Mouse (Mus musculus) CD4-positive, CD25-positive, alpha-beta regulatory T cell, adult 2 months (primary cell): ENCODE results near the gene Klc4.

Experiments used
- DNase-seq: peaks from one replicate; pipeline ENCODE4 v3.0.0-alpha.2; 2012; ENCODE audit warnings: low read depth, low spot score

Gene Klc4

DNA sequence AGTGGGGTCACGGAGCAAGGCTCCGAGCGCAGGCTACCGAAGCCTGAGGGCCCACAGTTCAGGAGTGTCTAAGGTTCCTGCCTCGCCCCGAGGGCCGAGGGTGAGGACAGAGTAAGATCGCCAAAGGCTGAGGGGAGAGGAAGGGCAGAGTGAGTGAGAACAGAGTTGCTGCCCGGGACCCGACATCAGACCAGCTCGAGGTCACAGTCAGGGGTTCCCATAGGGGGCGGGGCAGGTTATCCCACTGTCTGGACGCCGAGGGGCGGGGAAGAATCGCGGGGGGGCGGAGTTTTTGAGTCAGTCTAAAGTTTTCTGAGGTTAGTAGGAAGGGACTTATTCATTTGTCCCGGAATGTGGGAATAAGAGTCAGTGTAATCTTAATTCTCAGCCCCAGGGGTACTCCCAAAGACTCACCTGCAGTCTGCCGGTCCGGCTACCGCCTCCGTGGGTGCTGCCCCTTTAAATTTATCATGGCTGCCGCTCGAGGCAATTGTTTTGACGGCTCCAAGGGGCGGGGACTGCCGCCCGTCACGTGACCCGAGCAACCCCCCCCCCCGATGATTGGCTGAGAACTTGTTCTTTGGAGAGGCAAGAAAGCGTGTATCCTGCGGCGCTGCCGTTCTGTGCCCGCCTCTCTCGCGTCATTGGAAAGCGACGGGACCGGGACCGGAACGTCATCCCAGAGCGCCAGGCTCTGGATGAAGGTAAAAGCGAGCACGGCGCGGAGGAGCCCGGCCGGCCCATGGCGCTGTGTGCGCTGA is at the start of gene Klc4, which contains the start of gene Mrpl2:
TSS of gene Klc4 (minus strand) at position 462 of the 761 bp plus-strand sequence.
TSS of gene Mrpl2 (plus strand) at position 669 of the 761 bp plus-strand sequence.
- DNase-seq = peak; percentile 99

DNA sequence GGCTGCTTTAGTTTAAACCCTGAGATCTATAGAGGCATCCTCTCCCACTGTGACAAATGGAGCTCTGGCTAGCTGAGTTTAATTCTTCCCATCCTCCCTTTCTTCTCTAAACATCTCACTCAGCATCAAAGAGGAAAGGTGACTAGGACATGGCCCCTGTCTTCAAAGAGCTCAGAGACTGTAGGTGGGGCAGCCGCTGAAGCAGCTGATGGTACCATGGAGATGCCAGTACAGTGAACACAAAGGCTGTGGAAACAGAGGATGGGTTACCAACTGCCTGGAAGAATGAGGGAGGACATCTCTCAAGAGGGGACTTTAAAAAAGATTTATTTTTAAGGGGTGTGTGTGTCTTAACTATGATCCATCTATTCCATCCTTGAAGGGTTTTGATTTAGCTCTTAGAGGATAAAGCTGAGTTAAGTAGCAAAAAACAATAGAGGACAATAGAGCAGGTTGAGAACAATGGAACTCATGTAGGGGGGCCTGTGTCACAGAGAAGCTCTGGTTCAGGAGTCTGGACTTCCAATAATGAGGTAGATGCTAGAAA is 48.8 kb upstream of the Klc4 start:
- no peak for DNase-seq

DNA sequence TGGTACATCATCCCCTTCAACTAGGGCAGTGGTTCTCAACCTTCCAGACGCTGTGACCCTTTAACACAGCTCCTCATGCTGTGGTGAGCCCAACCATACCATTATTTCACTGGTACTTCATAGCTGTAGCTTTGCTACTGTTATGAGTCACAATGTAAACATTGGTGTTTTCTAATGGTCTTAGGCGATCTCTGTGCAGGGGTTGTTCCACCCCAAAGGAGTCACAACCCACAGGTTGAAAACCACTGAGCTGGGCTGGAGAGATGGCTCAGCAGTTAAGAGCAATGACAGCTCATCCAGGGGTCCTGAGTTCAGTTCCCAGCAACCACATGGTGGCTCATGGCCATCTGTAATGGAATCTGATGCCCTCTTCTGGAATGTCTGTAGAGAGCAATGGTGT is 45.6 kb upstream of the Klc4 start:
- DNase-seq = no peak

DNA sequence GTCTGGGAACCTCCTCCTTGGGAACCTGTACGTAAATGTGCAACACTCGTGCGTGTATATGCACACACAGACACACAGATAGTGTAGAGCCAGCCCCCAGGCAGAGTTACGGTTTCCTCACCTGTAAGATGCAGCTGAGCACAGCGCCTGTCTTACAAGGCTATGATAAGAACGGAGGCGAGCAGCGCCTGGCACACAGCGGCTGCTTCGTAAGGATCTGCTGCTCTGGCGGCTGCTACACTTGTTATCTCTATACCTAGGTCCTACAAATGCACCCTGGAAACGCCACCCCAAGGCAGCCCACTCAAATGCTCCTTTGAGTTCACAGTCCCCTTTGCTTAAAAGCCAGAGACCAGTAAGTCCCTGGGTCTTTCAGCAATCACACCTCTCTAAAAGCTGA is 44.8 kb upstream of the Klc4 start:
- no peak for DNase-seq

DNA sequence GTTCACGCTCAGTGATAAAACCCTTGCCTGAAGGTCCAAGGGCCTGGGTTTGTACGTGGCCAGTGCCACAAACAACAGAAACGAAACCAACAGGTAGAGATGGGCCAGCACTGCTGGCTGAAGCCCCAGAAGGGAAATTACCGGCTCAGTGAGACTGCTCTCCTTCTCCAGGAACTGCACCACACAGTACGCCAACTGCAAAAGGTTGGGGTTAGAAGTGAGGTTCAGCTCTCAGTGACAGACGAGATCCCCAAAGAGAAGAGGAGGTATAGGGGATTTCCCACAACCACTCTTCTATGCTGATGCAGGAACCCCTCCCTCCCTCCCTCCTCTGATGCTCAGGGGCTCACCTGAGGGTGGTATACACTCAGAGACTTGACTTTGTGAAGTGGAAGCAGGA is 40.1 kb upstream of the Klc4 start:
- DNase-seq = peak; percentile 70

DNA sequence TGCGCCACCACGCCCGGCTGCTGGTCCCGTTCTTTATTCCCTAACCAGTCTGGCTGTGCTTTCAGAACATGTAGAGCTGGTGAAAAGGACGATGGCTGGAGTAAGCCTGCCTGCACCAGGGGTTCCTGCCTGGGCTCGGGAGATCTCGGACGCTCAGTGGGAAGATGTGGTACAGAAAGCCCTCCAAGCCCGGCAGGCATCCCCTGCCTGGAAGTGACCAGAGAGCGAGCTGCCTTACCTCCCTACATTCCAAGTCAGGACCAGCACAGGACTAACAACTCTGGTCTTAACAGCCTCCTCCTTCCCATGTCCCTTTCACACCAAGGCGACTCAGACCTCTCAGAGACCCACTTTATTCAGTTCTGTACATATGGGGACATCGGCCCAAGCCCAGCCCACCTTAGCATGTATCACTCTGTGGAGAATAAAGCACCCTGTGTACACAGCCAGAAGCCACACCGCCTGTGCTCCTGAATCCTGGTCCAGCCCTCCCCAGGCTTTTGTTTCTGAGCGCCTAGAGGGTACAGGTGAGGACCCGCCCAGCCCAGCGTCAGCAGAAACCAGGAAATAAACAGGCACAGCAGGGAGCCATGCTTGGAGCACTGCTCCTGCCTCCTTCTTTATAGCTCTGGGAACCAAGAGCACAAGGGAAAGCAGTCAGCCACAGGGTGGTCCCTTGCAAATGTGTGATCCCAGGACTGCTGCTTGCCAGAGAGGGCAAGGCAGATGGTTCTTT is 37.0 kb upstream of the Klc4 start:
- DNase-seq = no peak

DNA sequence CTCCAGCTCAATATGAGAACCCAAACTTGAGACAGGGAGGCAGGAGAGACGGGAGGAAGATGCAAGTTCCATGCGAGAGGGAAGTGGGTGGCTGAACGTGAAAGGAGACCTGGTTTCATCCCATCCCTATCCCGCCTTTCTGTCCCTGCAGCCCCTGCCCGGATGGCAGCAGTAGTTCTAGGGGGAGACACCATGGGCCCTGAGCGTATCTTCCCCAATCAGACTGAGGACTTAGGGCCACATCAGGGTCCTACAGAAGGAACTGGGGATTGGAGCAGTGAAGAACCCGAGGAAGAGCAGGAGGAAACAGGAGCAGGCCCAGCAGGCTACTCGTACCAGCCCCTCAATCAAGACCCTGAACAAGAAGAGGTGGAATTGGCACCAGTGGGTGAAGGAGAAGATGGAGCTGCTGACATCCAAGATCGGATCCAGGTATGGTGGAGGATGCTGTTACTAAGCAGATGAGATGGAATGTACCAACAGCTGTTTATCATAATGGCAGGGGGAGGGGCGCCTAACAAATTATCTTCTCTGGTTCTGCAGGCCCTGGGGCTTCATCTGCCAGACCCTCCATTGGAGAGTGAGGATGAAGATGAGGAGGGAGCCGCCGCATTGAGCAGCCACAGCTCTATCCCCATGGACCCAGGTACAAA is 35.8 kb upstream of the Klc4 start:
- DNase-seq = no peak

DNA sequence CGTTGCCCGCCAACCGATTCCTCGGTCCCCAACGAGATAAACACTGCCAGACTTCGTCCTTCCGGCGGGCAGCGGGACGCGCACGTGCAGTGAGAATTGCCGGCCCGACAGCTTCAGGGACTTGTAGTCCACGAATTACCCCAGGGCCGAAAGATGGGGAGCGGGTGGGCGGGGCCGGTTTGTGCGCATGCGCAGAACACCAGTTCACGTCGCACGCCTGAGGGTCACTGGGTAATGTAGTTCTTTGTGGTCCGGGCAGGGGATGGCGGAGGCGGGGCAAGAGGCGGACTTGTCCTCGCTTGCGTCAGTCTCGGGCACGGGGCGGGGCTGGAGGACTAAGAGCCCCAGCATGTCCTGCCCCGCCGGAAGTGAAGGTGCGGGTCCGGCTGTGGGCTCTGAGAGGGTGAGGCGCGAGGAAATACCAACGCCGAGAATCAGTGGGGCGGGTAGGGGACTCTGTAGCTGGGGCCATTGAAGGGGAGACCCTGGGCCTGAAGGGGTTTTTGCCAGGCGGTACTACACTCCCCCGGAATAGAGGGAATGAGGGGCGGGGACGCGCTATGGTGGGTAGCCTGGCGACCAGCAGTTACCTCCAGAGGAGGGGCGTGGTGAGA is 35.0 kb upstream of the Klc4 start, which contains the start of gene Klhdc3:
TSS of gene Klhdc3 (minus strand) at position 155 of the 614 bp plus-strand sequence.
- DNase-seq = peak; percentile 99

DNA sequence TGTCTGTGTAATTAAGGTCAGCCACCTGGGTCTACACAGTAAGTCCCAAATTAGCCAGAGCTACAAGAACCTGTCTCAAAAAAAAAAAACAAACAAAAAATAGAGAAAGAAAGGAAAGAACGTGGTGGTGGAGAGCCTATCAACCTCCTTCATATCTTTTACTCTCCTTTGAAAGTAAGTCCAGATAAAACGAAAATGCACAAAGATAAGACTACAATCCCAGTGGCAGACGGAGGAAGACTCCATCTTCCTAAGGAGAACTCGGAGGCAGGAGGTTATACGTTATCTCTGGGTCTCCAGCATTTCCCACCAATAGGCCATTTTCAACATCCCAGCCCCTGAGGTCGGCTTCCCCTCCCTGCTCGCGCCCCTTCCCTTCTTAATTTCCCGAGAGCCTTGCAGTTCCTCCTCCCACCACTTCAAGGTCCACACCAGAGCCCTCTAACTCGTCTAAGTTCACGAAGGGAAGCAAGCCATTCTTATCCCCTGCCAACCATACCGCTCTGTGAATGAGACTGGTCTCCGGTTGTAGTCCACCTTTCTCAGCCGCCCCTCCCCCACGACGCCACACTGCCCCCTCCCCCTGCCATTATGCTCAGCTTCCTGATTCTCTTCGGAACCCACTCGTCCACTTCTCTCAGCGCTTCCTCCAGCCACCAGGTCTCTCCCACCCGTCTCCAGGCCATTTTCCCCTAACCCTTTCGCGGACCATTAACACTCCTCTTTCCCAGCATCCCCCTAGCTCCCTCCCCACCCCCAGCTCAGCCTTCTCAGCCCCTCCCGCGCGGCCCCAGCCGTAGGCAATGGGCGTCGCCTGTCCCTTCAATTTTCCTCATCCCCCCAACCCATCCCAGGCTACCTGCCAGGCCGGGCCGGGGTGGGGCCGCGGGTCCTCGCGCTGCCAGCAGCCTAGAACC is 34.3 kb upstream of the Klc4 start:
- DNase-seq = peak; percentile 60

DNA sequence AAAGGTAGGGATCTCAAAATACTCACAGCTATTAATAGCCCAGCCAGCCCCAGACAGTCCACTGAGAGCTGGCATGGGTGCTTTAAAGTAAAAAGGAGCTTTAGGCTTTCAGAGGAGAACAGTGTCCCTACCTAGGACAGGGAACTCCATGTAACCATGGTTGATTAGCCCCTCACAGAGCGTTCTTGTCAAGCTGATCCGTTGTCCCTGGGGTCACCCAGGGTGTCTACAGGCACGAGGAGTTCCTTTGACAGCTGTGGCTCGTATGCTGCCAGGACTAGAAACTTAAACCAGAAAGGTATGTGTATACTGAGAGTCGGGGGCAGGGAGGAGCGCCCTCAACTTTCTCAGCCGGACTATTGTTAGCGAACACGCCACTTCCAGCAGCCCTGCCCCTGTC is 33.1 kb upstream of the Klc4 start:
- DNase-seq = no peak

DNA sequence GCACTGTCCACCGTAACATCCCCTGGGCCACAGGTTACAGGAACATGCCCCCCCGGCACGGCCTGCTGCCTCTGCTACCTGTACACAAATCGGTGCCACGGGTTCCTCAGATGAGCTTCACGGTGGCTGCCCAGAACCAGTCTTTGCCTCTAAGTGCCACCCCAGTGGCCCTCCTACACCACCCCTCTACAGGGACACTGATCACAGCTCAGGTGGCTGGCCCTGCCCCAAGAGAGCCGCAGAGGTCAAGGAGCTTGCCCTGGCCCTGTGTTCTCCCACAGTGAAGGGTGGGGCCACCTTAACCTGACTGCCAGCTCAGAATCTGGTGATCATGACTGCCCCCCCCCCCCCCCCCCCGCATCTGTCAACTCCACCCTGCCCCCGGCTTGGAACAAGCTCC is 32.6 kb upstream of the Klc4 start, which contains the start of gene Mea1:
TSS of gene Mea1 (plus strand) at position 378 of the 400 bp plus-strand sequence.
- no peak for DNase-seq

DNA sequence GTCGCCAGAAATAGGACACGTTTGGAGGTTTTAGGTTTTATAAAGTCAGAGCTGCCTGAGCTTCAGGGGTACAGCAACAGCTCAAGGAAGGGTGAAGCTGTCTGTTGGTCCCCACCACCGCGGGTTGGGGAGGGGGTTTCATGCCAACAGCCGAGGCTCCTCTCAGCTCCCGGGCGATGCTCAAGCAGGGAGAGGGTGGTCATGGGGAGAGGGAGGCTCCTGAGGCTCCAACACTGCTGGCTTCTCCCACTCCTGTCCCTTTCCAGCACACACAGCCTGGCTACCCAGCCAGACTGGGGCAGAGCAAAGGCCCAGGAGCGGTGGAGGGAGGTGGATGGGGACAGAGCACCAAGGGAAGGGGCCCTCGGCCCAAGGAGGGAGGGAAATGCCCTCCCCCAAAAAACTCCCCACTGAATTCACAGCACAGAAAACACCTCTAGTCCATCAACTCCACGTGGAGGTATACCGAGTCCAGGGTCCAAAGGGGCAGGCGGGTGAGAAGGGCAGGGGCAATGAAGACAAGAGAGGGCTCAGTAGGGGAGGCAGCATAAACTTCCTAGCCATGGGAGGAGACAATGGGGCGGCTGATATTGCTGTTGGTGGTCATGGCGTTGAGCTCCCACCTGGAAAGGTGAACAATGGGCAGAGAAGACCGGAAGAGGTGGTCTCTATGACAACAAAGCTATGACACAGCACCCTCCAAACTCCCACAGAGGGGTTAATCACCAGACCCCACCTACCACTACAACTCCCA is 28.9 kb upstream of the Klc4 start:
- DNase-seq = no peak

DNA sequence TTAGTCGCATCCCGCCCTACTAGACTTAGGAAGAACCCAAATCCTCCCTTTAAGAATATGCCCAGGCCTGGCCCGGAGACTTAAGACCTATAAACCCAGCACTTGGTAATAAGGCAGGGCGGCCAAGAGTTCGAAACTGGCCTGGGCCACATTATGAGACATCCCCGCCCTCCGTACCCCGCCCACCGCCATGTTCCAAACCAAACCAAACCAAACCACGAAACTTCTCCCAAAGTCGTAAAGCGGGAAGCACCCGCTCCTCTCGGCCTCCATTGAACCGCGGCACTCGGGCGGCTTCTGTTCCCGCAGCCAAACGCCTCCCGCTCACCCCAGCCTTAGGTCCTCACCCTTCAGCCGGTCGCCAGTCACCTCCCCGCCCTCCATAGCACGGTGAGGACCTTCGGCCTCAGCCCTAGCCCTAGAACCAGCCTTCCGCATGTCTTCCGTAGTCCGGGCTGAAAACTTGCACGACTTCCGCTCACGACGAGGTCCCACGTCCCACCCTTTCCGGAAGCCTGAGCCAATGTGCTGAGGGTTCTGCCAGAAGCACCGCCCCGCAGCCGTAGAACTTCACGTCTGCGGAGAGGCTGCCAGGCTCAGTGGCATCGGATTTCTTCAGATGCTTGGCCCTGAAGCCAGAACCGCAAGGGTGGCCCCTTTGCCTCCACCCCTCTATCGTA is 28.2 kb upstream of the Klc4 start, which contains the start of gene Rrp36:
TSS of gene Rrp36 (minus strand) at position 503 of the 680 bp plus-strand sequence.
- DNase-seq = peak; percentile 94

DNA sequence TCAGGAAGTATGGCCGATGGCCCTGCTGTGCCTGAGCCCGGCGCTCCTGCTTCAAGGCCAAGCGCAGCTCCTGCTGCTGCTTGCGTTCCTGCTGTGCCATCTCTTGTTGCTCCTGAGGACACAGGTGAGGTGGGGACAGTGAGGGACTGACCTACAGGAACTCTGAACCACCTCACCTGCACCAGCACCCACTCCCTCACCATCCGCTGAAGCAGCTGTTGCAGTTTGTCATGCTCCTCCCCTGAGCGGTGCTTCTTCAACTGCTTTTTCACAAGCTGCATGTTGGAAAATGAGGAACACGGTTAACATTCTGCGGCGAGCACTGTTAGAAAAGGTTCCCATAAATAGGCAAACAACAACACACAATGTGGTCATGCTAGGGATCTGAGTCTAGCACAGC is 24.1 kb upstream of the Klc4 start:
- DNase-seq = no peak

DNA sequence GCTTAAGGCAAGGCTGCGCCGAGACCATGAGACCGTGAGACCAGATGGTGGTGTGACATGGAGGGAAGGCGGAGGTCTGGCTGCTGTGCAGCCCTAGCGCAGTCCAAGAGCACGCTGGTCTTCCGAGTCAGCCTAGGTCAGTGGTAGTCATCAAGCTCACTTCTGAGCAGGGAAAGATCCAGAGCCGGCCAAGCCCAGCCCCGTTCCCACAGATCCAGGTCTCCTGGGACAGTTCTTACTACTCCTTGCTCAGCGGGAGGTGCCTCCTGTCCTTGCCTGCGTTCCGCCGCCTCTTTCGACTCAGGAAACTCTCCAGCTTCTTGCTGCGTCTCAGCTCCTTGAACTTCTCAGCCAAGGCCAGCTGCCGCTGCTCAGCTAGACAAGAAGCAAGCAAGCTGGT is 21.9 kb upstream of the Klc4 start:
- no peak for DNase-seq

DNA sequence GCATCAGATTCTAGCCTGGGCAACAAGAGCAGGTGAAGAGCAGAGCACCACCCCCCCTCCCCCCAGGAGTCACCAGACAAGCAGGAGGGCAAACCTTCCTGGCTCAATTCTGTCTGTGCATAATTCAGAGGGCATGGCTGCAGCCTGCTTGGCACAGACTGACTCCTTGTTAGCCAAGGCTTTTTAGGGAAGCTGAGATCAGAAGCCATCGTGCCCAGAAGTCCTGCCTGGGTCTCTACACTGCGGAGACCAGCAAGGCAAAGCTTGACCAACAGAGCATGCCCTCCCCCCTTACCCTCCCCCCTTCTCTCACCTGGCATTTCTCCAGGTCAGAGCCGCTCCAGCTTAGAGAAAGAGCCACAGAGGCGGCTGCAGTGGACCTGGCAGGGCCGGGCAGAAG is 16.9 kb upstream of the Klc4 start:
- no peak for DNase-seq

DNA sequence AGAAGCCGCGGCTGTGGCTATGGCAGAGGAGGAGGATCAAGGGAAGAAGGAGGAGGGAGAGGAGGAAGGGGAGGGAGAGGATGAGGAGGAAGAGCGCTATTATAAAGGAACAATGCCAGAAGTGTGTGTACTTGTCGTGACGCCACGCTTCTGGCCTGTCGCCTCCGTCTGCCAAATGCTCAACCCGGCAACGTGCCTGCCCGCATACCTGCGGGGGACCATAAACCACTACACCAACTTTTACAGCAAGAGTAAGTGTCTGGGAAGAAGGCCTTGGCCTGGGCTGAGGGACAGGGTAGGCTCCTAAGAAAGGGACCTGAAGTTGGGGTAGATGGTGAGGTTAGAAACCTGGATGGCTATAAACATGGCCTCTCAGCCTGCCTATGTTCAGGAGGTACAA is 16.2 kb upstream of the Klc4 start:
- no peak for DNase-seq

DNA sequence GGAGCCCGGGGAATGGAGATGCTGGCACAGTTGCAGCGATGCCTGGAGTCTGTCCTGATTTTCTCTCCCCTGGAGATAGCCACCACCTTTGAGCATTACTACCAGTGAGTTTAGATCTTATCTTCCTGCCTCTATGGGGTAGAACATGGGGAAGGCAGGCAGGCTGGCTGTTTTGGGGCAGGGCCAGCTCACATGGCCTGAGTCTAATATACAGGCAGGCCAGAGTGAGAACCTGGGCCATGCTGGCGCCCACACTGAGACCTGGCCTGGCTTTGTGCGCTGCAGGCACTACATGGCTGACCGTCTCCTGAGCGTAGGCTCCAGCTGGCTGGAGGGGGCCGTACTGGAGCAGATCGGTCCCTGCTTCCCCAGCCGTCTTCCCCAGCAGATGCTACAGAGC is 15.5 kb upstream of the Klc4 start:
- no peak for DNase-seq

DNA sequence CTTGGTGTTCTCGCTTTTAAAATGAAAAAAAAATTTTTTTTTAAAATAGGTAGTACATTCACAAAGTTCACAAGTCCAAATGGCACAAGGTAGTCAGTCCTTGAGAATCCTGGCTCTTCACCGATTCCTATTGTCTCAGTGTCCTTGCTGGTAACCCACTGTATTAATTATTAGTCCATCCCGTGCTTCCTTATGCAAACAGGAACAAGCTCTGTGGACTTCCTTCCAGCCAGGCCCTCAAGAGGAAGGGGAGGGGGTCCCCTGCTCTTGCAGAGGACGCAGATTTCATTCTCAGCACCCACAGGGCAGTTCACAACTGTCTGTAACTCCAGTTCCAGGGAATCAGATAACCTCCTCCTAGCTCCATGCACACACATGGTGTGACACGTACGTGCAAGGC is 10.2 kb upstream of the Klc4 start:
- DNase-seq = no peak
